Mouse (Mus musculus) CD8-positive naive resting alpha-beta T cell, adult 2 months (primary cell): ENCODE data around the gene Aadacl3.

Source experiments
- DNase-seq, 2 experiments: peaks; one replicate each; pipeline ENCODE4 v3.0.0; 2022; ENCODE audit warnings: low read depth in 2 of 2, low spot score in 2 of 2

Gene Aadacl3

GRCm38 (mm10) chr4:144463656-144464055 lies at the start of gene Aadacl3:
Aadacl3 (minus strand) TSS chr4:144463756.
- DNase-seq = no peak

GRCm38 (mm10) chr4:144506518-144506917 lies 43.0 kb upstream of the Aadacl3 start:
- DNase-seq = no peak

- no peak for DNase-seq
These were observed 29.8 kb upstream of the Aadacl3 start for GRCm38 (mm10) chr4:144493331-144493730.

GRCm38 (mm10) chr4:144468091-144468490 lies 4.5 kb upstream of the Aadacl3 start:
- DNase-seq = no peak

- no peak for DNase-seq
These were observed 1.6 kb upstream of the Aadacl3 start for GRCm38 (mm10) chr4:144465206-144465605.

GRCm38 (mm10) chr4:144453217-144453616 lies 10.3 kb downstream of the Aadacl3 start, which contains the start of gene Gm9944:
Gm9944 (minus strand) TSS chr4:144453317.
- DNase-seq = no peak

GRCm38 (mm10) chr4:144448546-144448945 lies 15.0 kb downstream of the Aadacl3 start:
- no peak for DNase-seq

- DNase-seq = no peak
These were observed 22.0 kb downstream of the Aadacl3 start for GRCm38 (mm10) chr4:144441582-144441981.

GRCm38 (mm10) chr4:144441095-144441494 lies 22.5 kb downstream of the Aadacl3 start:
- DNase-seq = no peak

GRCm38 (mm10) chr4:144438672-144439071 lies 24.9 kb downstream of the Aadacl3 start, which contains the start of gene 1700012P22Rik:
1700012P22Rik (minus strand) TSS chr4:144438772.
- DNase-seq = no peak

GRCm38 (mm10) chr4:144433216-144433615 lies 30.3 kb downstream of the Aadacl3 start:
- DNase-seq = no peak

GRCm38 (mm10) chr4:144430723-144431122 lies 32.8 kb downstream of the Aadacl3 start:
- no peak for DNase-seq

GRCm38 (mm10) chr4:144428868-144429267 lies 34.7 kb downstream of the Aadacl3 start:
- no peak for DNase-seq

- no peak for DNase-seq
These were observed 39.0 kb downstream of the Aadacl3 start for GRCm38 (mm10) chr4:144424590-144424989.

- DNase-seq = no peak
These were observed 42.9 kb downstream of the Aadacl3 start for GRCm38 (mm10) chr4:144420644-144421043.

- DNase-seq = no peak
These were observed 55.3 kb downstream of the Aadacl3 start, which contains the start of gene Pramef12 for GRCm38 (mm10) chr4:144408290-144408689. Pramef12 (minus strand) TSS chr4:144408464.

GRCm38 (mm10) chr4:144406261-144406660 lies 57.3 kb downstream of the Aadacl3 start:
- no peak for DNase-seq

- DNase-seq = no peak
These were observed 59.0 kb downstream of the Aadacl3 start for GRCm38 (mm10) chr4:144404456-144405086.
